Mouse (Mus musculus): Measurements from ENCODE around the gene Armc8.
A peak's percentile ranks its signal among the peaks of the same experiment; 100 is the strongest.

The Armc8 gene

GRCm38 (mm10) chr9:99505875-99506274 is 62.8 kb downstream of the Armc8 start:
- no peak for DNase-seq (ENCODE audit: low read depth, low spot score)

GRCm38 (mm10) chr9:99499336-99499735 is 69.4 kb downstream of the Armc8 start:
- DNase-seq (ENCODE audit: low read depth, low spot score), result no peak

- peak; percentile 21 for DNase-seq (ENCODE audit: low read depth, low spot score)
These were observed 76.0 kb downstream of the Armc8 start for GRCm38 (mm10) chr9:99492634-99493200.

- DNase-seq (ENCODE audit: low read depth, low spot score), result peak; percentile 40
These were observed 77.6 kb downstream of the Armc8 start for GRCm38 (mm10) chr9:99491050-99491449.

- no peak for DNase-seq (ENCODE audit: low read depth, low spot score)
These were observed 80.9 kb downstream of the Armc8 start for GRCm38 (mm10) chr9:99487841-99488240.

- DNase-seq (ENCODE audit: low read depth, low spot score), result no peak
These were observed 81.5 kb downstream of the Armc8 start for GRCm38 (mm10) chr9:99487126-99487695.

GRCm38 (mm10) chr9:99485144-99485543 is 83.6 kb downstream of the Armc8 start:
- no peak for DNase-seq (ENCODE audit: low read depth, low spot score)

- DNase-seq (ENCODE audit: low read depth, low spot score), result no peak
These were observed 84.1 kb downstream of the Armc8 start for GRCm38 (mm10) chr9:99484632-99485031.

GRCm38 (mm10) chr9:99483191-99483590 is 85.5 kb downstream of the Armc8 start:
- DNase-seq (ENCODE audit: low read depth, low spot score), result no peak

- no peak for DNase-seq (ENCODE audit: low read depth, low spot score)
These were observed 87.9 kb downstream of the Armc8 start for GRCm38 (mm10) chr9:99480764-99481163.

GRCm38 (mm10) chr9:99479181-99479711 is 89.5 kb downstream of the Armc8 start:
- DNase-seq (ENCODE audit: low read depth, low spot score), result peak; percentile 90

- no peak for DNase-seq (ENCODE audit: low read depth, low spot score)
These were observed 97.4 kb downstream of the Armc8 start for GRCm38 (mm10) chr9:99471334-99471733.

GRCm38 (mm10) chr9:99470347-99471092 is 98.2 kb downstream of the Armc8 start:
- DNase-seq (ENCODE audit: low read depth, low spot score), result no peak

GRCm38 (mm10) chr9:99469681-99470273 is 98.9 kb downstream of the Armc8 start:
- peak; percentile 64 for DNase-seq (ENCODE audit: low read depth, low spot score)

- no peak for DNase-seq (ENCODE audit: low read depth, low spot score)
These were observed 100.1 kb downstream of the Armc8 start for GRCm38 (mm10) chr9:99468572-99468971.

- no peak for DNase-seq (ENCODE audit: low read depth, low spot score)
These were observed 103.8 kb downstream of the Armc8 start for GRCm38 (mm10) chr9:99464876-99465275.

- no peak for DNase-seq (ENCODE audit: low read depth, low spot score)
These were observed 109.0 kb downstream of the Armc8 start for GRCm38 (mm10) chr9:99459730-99460129.

- DNase-seq (ENCODE audit: low read depth, low spot score), result peak; percentile 77
These were observed 110.0 kb downstream of the Armc8 start for GRCm38 (mm10) chr9:99458529-99459208.

GRCm38 (mm10) chr9:99454211-99454610 is 114.5 kb downstream of the Armc8 start:
- no peak for DNase-seq (ENCODE audit: low read depth, low spot score)

- no peak for DNase-seq (ENCODE audit: low read depth, low spot score)
These were observed 117.5 kb downstream of the Armc8 start, which contains the start of gene Nme9 for GRCm38 (mm10) chr9:99451161-99451560. Gene Nme9, plus strand, starts transcription at chr9:99451475.

- peak; percentile 65 for DNase-seq (ENCODE audit: low read depth, low spot score)
These were observed 118.6 kb downstream of the Armc8 start for GRCm38 (mm10) chr9:99449886-99450647.

Measured in A20 (cell line).